Mouse (Mus musculus): ENCODE data around the gene Dab2ip.

GRCm38 (mm10) chr2:35686104-35686503 is 128.0 kb downstream of the Dab2ip start:
- no peak for TF ChIP-seq CTCF (IDR thresholded peaks at IDR 0.05; ENCODE audit: low read depth)
- no peak for TF ChIP-seq EP300 (optimal IDR thresholded peaks at IDR 0.05)
